Mouse (Mus musculus) C2C12 (cell line): ENCODE results near the gene Rab11a.

Experiments
- CEBPB ChIP-seq: IDR thresholded peaks from one replicate; pipeline ENCODE4 v1.6.1; 2011; ENCODE audit warnings: low read depth, mild to moderate bottlenecking, control low read depth, moderate library complexity
- CTCF ChIP-seq: IDR thresholded peaks from one replicate; pipeline ENCODE4 v1.5.1; 2011; ENCODE audit not compliant: control insufficient read depth, insufficient read depth, insufficient read length
- MAX ChIP-seq: IDR thresholded peaks from one replicate; pipeline ENCODE4 v1.6.1; 2011; ENCODE audit warnings: mild to moderate bottlenecking, control low read depth
- MYOG ChIP-seq: IDR thresholded peaks from one replicate; pipeline ENCODE4 v1.6.1; 2011; ENCODE audit not compliant: control insufficient read depth, insufficient read length; ENCODE audit errors: extremely low read depth
- USF1 ChIP-seq: IDR thresholded peaks from one replicate; pipeline ENCODE4 v1.6.1; 2011; ENCODE audit warnings: low read depth, mild to moderate bottlenecking, control low read depth, moderate library complexity

DNA sequence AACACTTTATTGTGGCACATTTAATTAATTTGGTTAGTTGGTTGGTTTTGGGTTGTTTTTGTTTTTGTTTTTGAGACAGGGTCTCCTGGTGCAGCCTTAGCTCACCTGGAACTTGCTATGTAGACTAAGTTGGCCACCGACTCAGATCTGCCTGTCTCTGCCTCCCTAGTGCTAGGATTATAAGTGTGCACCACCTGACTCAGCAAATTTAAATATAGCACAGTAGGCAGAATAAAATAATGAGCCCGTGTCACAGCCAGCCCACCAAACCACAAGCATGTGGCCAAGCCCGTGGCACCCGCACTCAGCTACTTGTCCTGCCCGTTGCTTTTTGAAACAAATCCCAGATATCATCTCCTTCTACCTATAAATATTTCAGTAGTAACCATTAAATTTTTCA is 15.0 kb upstream of the Rab11a start:
- TF ChIP-seq CTCF (no peak), CEBPB (no peak), USF1 (no peak), MAX (no peak), MYOG (no peak)
